Mouse (Mus musculus) intestine, embryonic 14.5 days (tissue): ENCODE measurements around the gene Serpine1. TPM values are rescaled to one million over a fixed set of nuclear protein-coding genes. Genes with fewer than 3 reads are reported as not detected.

ENCODE experiments used
- ATAC-seq: fragments of 200-750 bp; cut with Nextera tagmentation; replicated peaks from 2 replicates; pipeline ENCODE4 v1.8.0; 2017; ENCODE audit warnings: low read depth, moderate number of reproducible peaks, moderate TSS enrichment, moderate library complexity; ENCODE audit not compliant: low FRiP score, low TSS enrichment
- DNase-seq: peaks from one replicate; pipeline ENCODE4 v3.0.0-alpha.2; 2018; ENCODE audit warnings: low spot score
- H3K27ac ChIP-seq: fragments of 300-500 bp; sonication (generic); 2 replicates; pipeline ENCODE4 v1.5.1; 2014; ENCODE audit warnings: low read depth, mild to moderate bottlenecking, control low read depth
- H3K27me3 ChIP-seq: fragments of 300-500 bp; sonication (generic); replicated peaks from 2 replicates; pipeline ENCODE4 v1.6.1; 2014; ENCODE audit warnings: low read length, control low read depth; ENCODE audit not compliant: control insufficient read depth, insufficient read depth
- H3K36me3 ChIP-seq: fragments of 300-500 bp; sonication (generic); 2 replicates; pipeline ENCODE4 v1.6.1; 2014; ENCODE audit warnings: low read length, control low read depth; ENCODE audit not compliant: control insufficient read depth, insufficient read depth
- H3K4me1 ChIP-seq: fragments of 300-500 bp; sonication (generic); replicated peaks from 2 replicates; pipeline ENCODE4 v1.6.1; 2014; ENCODE audit warnings: low read length, control low read depth, mixed read lengths; ENCODE audit not compliant: control insufficient read depth, insufficient read depth
- H3K4me2 ChIP-seq: fragments of 300-500 bp; sonication (generic); 2 replicates; pipeline ENCODE4 v1.6.1; 2014; ENCODE audit warnings: low read length
- H3K4me3 ChIP-seq: fragments of 300-500 bp; sonication (generic); 2 replicates; pipeline ENCODE4 v1.5.1; 2014; ENCODE audit warnings: low read depth, low read length, control low read depth, mixed read lengths
- H3K9ac ChIP-seq: fragments of 300-500 bp; sonication (generic); 2 replicates; pipeline ENCODE4 v1.6.1; 2014; ENCODE audit warnings: mild to moderate bottlenecking, low read length
- H3K9me3 ChIP-seq: fragments of 300-500 bp; sonication (generic); 2 replicates; pipeline ENCODE4 v1.6.1; 2016; ENCODE audit warnings: low read length, control low read depth; ENCODE audit not compliant: control insufficient read depth
- WGBS: fragments of 180-500 bp; shearing (Covaris S2); extraction: QIAGEN DNeasy Blood & Tissue Kit; methylation state at CpG from one replicate; pipeline ENCODE4 v1.1.7; 2014; 5-methylcytosine and 5-hydroxymethylcytosine counted together
- polyA plus RNA-seq: library from polyadenylated mRNA; unstranded; fragments of >200 nt; fragmentation: Nextera tagmentation; extraction: Ambion mirVana; gene quantifications from 2 replicates; pipeline ENCODE4 v1.2.1, GENCODE M21; 2014

Gene Serpine1
- polyA plus RNA-seq, 1 experiment from 2014 or later: 0.34 TPM

- ATAC-seq (no peak), DNase-seq (no peak)
- Histone ChIP-seq H3K36me3 (peaks cover 16% of the 10 kb centered on the region), H3K4me1 (peaks cover 14% of the 10 kb centered on the region), H3K4me2 (no peak overlapping the region), H3K27ac (no peak overlapping the region), H3K4me3 (no peak overlapping the region), H3K9ac (no peak overlapping the region), H3K27me3 (no peaks in the 10 kb centered on the region), H3K9me3 (no peaks in the 10 kb centered on the region)
- 81% methylated on average over 5 of the region's 5 CpGs for WGBS
Observed at GRCm38 (mm10) chr5:137111542-137112408, 39.7 kb upstream of the Serpine1 start.

DNA sequence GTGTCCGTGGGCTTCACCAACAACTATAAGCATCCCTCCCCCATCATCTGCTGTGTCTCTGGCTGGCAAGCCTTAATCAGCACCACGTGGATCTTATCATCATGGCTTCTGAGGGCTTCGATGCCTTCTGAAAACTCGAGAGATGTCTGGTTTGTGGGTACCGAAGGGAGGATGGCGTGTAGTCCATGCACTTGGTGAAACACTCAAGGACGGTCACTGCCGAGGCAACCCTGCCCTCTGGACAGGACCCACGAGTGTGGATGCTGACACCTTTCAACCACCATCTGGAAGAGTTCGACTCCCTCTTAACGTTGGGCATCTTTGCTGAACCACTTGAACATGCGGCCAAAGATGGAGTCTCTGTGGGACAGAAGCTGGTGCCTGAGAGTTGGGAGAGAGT is 38.8 kb upstream of the Serpine1 start:
- Histone ChIP-seq H3K4me1 (peaks cover 11% of the 10 kb centered on the region), H3K36me3 (peaks cover 16% of the 10 kb centered on the region), H3K9me3 (no peaks in the 10 kb centered on the region), H3K4me2 (no peak overlapping the region), H3K27me3 (no peaks in the 10 kb centered on the region), H3K4me3 (no peak overlapping the region), H3K9ac (no peak overlapping the region), H3K27ac (no peak overlapping the region)
- no peak for DNase-seq
- ATAC-seq: no peak
- WGBS: 93% methylated on average over 12 of the region's 12 CpGs

- H3K4me2 ChIP-seq: no peak overlapping the region
Observed at GRCm38 (mm10) chr5:137109941-137110593, 38.0 kb upstream of the Serpine1 start.

DNA sequence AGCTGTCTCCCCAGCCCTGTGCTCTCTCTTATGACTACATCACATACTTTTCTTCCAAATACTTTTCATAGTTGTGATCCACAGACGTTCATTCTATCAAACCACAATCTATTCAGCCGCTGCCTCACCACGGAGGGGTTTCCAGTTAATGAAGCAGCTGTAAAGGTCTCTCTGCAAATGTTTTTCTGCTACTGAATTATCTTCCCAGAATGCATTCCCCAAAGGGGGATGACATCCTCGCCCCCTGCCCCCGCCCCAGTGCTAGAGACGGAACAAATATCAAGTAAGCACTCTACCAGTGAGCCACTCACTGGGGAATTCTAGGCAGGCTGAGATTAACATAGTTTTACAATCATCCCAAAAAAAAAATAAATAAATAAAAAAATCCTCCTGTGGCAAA is 36.0 kb upstream of the Serpine1 start:
- no peak for ATAC-seq
- no peak overlapping the region for H3K27ac ChIP-seq
- no peak overlapping the region for H3K9ac ChIP-seq
- WGBS: 60% methylated on average over 6 of the region's 6 CpGs
- H3K4me2 ChIP-seq: no peak overlapping the region
- DNase-seq: no peak
- no peaks in the 10 kb centered on the region for H3K27me3 ChIP-seq
- no peaks in the 10 kb centered on the region for H3K4me1 ChIP-seq
- no peaks in the 10 kb centered on the region for H3K9me3 ChIP-seq
- no peak overlapping the region for H3K4me3 ChIP-seq
- H3K36me3 ChIP-seq: peaks cover 10% of the 10 kb centered on the region

More at GRCm38 (mm10) chr5:137109941-137110593, 38.0 kb upstream of the Serpine1 start:
- Histone ChIP-seq H3K9ac (no peak overlapping the region), H3K4me1 (peaks cover 5% of the 10 kb centered on the region), H3K27ac (no peak overlapping the region), H3K27me3 (no peaks in the 10 kb centered on the region), H3K4me3 (no peak overlapping the region), H3K9me3 (no peaks in the 10 kb centered on the region), H3K36me3 (peaks cover 16% of the 10 kb centered on the region)
- no peak for DNase-seq
- no peak for ATAC-seq
- WGBS: 56% methylated on average over 25 of the region's 25 CpGs

DNA sequence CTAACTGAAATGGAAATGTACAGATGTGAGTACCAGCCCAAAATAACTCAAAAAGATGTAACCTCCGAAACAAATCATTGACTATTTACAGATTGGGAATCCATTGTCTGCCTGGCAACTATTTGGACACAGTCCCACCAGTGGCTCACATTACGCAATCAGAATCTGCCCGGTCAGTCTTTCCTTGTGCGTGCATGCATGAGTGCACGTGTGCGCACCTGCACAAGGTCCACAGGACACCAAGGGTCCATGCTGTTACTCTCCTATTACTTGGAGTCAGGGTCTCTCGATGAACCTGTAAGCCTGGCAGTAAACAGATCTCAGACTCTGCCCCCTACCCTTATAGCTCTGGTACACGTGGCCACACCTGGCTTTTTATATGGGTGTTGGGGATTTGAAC is 35.6 kb upstream of the Serpine1 start:
- H3K9ac ChIP-seq: no peak overlapping the region
- no peak overlapping the region for H3K4me3 ChIP-seq

GRCm38 (mm10) chr5:137107024-137107423 is 35.0 kb upstream of the Serpine1 start:
- WGBS: 7% methylated on average over 6 of the region's 6 CpGs

More for the DNA sequence above, 35.6 kb upstream of the Serpine1 start:
- Histone ChIP-seq H3K27me3 (no peaks in the 10 kb centered on the region), H3K9me3 (no peaks in the 10 kb centered on the region), H3K27ac (no peak overlapping the region), H3K36me3 (peaks cover 6% of the 10 kb centered on the region; the same call in 1 of the 2 replicates), H3K4me1 (no peaks in the 10 kb centered on the region), H3K4me2 (no peak overlapping the region)
- DNase-seq (no peak), ATAC-seq (no peak)
- WGBS: 81% methylated on average over 8 of the region's 8 CpGs

GRCm38 (mm10) chr5:137106434-137106833 is 34.4 kb upstream of the Serpine1 start:
- H3K4me1 ChIP-seq: no peaks in the 10 kb centered on the region
- no peaks in the 10 kb centered on the region for H3K27me3 ChIP-seq
- no peak overlapping the region for H3K9ac ChIP-seq
- ATAC-seq: no peak
- 72% methylated on average over 4 of the region's 4 CpGs for WGBS
- H3K9me3 ChIP-seq: no peaks in the 10 kb centered on the region
- 0 out of 2 replicates have a peak, but pooled peaks cover 4% of the 10 kb centered on the region for H3K36me3 ChIP-seq
- no peak overlapping the region for H3K4me2 ChIP-seq
- H3K4me3 ChIP-seq: no peak overlapping the region
- no peak overlapping the region for H3K27ac ChIP-seq
- no peak for DNase-seq

More at GRCm38 (mm10) chr5:137107024-137107423, 35.0 kb upstream of the Serpine1 start:
- Histone ChIP-seq H3K36me3 (0 out of 2 replicates have a peak, but pooled peaks cover 4% of the 10 kb centered on the region), H3K4me2 (no peak overlapping the region), H3K9ac (no peak overlapping the region), H3K9me3 (no peaks in the 10 kb centered on the region), H3K27ac (no peak overlapping the region), H3K27me3 (no peaks in the 10 kb centered on the region), H3K4me1 (no peaks in the 10 kb centered on the region), H3K4me3 (no peak overlapping the region)
- DNase-seq (peak; percentile 93), ATAC-seq (0 out of 2 replicates have a peak, but pooled peaks have one; percentile 6)

DNA sequence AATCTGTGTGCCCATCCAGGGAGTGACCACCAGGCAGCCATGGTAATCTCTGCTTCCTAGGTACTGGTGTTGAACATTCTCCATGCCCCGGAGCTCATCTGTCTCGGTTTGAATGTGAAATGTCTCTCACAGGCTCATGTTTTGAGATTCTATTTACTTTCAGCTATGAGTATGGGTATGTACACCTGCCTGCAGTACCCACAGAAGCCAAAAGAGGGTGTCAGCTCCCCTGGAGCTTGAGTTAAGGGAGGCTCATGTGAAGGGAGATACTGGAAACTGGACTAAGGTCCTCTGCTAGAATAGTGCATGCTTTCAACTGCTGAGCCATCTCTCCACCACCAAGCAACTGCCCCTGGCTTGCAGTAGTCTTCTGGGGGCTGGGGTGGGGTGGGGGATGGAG is 31.9 kb upstream of the Serpine1 start:
- no peaks in the 10 kb centered on the region for H3K27me3 ChIP-seq
- no peak overlapping the region for H3K4me2 ChIP-seq
- H3K9ac ChIP-seq: no peak overlapping the region
- H3K4me3 ChIP-seq: no peak overlapping the region
- H3K9me3 ChIP-seq: no peaks in the 10 kb centered on the region
- ATAC-seq (no peak), DNase-seq (no peak)
- WGBS: 88% methylated on average over 2 of the region's 2 CpGs
- no peaks in the 10 kb centered on the region for H3K36me3 ChIP-seq
- H3K4me1 ChIP-seq: no peaks in the 10 kb centered on the region
- H3K27ac ChIP-seq: no peak overlapping the region
